Mouse (Mus musculus): ENCODE results near the gene AW551984.

Gene AW551984

GRCm38 (mm10) chr9:39603999-39604453 lies at the start of gene AW551984:
TSS of gene AW551984 (minus strand) at chr9:39604403.
- DNase-seq, result no peak

DNA sequence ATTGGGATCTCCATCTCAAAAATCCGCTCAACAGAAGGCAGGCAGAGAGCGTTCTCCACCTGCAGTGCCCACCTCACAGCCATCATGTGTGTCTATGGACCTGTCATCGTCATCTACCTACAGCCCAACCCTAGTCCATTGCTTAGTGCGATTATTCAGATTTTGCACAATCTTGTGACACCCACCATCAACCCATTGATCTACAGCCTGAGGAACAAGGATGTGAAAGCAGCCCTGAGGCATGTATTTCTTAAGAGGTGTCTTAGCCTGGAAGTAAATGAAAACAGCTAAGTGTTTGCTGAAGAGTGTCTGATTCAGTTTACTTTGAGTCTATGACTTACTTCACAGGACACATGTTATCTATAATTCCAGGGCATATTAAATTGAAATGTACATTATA lies 43.2 kb upstream of the AW551984 start:
- DNase-seq, result no peak

DNA sequence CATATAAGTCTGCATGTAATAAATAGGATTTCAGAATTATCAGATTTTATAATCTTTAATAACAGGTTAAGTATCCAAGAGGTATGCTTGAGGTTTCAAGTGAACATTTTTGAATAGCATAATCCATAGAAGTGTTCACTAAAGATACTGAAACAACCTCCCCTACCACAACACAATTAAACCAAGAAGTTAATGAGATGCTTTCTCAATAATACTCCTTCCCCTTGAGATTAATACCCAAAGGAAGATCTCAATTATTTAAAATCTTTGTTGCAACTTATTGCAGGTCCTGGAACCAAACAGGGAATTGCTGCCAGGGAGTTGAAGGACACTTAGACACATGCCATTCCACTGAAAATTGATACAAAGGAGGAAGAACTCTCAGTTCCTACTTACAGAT lies 40.6 kb upstream of the AW551984 start, which contains the start of gene Olfr961:
Olfr961 (plus strand) TSS at position 301 of the 400 bp plus-strand sequence.
- no peak for DNase-seq

GRCm38 (mm10) chr9:39633913-39634594 lies 29.9 kb upstream of the AW551984 start:
- DNase-seq, result no peak

DNA sequence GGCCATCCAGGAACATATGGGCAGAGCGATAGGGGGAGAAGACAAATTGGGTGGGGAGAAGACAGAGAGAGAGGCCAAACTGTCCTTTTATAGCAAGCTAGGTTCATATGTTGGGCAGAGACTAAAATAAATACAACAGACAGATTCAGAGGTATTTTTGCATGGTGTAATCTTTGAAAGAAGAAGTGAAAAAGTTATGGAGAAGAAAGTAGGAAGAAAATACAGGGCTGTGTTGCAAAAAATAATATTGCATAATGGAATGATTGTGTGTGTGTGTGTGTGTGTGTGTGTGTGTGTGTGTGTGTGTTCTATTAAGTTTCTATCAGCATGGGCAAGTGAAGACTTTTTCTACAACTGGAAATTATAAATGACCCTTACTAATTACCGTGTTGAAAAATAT lies 24.9 kb upstream of the AW551984 start:
- DNase-seq, result no peak

DNA sequence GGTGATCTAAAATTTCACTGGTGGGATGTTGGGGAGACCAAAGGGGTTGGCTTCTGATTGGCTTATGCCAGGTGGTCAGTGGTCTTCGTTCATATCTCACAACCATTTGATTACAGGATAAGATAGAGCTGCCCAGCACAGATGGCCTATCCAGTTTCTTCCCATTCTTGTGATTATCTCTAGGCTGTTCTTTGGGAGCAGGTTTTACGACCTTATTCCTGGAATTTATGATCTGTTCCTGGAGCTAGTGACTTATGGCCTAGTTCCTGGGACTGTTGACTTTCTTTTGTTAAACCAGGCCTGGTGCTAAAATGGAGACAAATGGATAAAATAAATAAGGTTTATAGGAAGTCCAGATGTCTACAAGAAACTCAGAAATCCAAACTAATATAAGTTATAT lies 20.5 kb upstream of the AW551984 start:
- no peak for DNase-seq

GRCm38 (mm10) chr9:39623783-39624182 lies 19.6 kb upstream of the AW551984 start:
- no peak for DNase-seq

DNA sequence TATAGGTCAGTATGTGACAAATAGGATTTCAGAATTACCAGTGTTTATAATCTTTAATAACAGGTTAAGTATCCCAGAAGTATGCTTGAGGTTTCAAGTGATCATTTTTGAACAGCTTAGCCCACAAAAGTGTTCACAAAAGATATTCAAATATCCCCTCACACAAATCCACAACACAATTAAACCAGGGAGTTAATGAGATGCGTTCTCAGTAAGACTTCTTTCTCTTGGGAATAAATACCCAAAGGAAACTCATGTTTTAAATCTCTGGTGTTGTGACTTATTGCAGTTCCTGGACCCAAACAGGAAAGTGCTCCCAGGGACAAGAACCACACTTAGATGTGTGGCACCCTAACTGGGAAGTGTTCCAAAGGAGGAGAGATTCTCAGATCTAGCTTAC lies 16.9 kb upstream of the AW551984 start, which contains the start of gene Olfr960:
Olfr960 (plus strand) TSS at position 301 of the 400 bp plus-strand sequence.
- DNase-seq, result no peak

- DNase-seq, result no peak
Measured at GRCm38 (mm10) chr9:39611953-39612352, 7.8 kb upstream of the AW551984 start.

GRCm38 (mm10) chr9:39610355-39610754 lies 6.2 kb upstream of the AW551984 start, which contains the start of gene Olfr148:
TSS of gene Olfr148 (plus strand) at chr9:39610655.
- no peak for DNase-seq

DNA sequence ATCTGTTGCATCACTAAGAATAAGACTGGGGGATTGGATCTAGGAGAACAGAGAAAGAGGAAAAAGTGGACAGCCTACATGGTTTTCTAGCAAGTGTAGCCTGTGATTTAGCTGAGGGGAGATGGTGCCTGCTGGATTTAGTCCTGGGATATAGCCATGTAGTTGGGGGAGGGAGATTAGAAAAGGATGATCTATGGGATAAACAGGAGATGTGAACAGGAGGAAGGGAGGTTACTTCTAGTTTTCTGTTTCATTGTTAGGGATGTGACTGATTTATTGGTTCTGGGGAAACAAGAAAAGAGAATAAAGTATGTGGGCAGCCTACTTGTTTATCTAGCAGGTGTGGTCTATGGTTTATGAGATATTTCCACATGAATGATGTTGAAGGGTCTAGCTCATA lies 4.3 kb upstream of the AW551984 start:
- no peak for DNase-seq

DNA sequence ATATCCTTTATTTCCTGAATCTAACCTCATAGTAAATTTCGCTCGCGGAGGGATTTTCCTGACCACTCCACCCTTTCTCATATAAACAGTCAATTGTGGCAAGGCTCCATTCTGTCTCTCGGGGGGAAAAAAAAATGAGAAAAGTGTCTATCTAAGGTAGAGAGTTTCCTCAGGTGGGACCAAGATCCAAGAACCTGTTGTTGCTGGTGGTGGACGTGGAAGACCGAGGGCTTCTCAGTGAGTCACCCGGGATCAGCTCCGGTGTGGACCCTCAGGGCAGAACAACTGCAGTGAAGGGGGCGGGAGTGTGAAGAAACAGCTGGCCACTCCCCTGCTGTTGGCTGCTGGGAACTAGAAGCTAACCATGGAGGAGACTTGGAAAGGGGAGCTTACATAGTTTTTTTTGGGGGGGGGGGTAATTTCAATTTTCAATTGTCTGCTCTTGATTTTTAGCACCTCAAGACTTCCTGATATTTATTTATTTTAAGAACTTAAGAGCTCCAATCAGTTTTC lies 814 bp downstream of the AW551984 start:
- no peak for DNase-seq

- DNase-seq, result no peak
Measured at GRCm38 (mm10) chr9:39602536-39603332, 1.5 kb downstream of the AW551984 start.

DNA sequence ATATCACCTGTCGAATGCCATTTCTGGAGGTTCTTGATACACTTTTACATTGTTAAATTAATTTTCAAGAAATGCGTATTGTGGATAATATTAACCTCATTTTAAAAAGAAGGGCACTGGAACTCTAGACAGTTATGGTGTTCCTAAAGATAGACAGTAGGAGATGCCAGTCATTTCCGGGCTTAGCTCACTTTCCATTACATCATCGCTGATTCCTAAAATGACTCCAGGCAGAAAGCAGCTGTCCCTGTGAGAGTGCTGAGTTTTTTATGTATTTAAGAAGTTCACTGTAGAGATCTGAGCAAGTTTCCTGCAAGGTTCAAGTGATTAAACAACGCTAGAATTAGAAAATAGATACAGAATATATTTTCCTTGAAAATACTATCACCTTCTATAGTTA lies 27.2 kb downstream of the AW551984 start:
- no peak for DNase-seq

- no peak for DNase-seq
Measured at GRCm38 (mm10) chr9:39575469-39575868, 28.7 kb downstream of the AW551984 start, which contains the start of gene Olfr959. TSS of gene Olfr959 (minus strand) at chr9:39575569.

DNA sequence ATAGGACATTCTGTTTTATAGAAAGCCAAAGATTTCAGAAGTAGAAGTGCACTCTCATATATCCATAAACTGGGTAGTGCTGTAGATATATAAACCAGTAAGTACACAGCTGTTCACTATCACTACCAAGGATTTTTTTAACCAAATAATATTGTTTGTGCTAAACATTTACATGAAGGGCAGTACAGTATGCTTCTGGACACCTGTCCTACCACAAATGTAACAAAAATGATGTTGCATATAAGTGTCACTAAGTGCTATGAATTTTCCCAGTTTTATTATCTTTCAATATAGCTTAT lies 45.9 kb downstream of the AW551984 start:
- no peak for DNase-seq

GRCm38 (mm10) chr9:39557529-39558348 lies 46.5 kb downstream of the AW551984 start:
- no peak for DNase-seq

DNA sequence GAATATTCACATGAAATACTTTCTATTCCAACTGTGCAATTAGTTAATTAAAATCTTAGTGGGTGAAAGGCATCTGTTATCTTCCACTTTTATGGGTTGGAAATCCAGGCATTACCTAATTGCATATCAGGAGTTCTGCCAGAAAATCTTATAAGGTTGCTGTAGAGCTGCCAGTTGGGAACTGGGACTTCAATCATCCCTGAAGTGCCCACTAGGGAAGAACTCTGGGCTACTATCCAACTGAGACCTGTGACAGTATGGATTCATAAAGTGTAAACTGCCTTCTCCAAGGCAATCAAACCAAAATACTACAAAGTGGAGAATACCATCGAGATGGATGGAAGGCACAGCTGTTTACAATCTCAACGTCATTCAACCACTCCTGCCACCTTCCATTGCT lies 50.3 kb downstream of the AW551984 start, which contains the start of gene Olfr958:
Olfr958 (minus strand) TSS at position 109 of the 400 bp plus-strand sequence.
- no peak for DNase-seq

DNA sequence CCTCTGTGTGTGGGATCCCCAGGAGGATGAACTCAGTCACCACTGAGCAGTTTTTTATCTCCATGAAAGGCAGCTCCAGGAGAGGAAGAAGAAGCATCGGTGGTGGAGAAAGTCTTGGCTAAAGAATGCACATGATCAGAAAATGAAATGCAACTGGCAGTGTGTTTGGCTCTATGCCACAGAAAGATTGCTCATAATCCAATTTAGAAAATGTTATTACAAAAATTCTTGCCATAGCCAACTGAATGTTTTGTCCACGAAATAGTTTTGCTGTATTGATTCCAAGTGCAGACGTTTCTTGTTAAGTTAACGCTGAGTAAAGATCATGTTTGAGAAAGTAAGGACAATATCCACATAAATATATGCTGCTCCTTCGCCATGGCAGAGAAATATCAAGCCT lies 53.4 kb downstream of the AW551984 start:
- no peak for DNase-seq

Data from kidney, postnatal 14 days (tissue).